Mouse (Mus musculus): ENCODE data around the gene Elavl4. TPM values are rescaled to one million over a fixed set of nuclear protein-coding genes. Genes with fewer than 3 reads are reported as not detected.

The Elavl4 gene
- total RNA-seq, 2 experiments from 2014 or later, result 0.53 TPM; not detected in 1

DNA sequence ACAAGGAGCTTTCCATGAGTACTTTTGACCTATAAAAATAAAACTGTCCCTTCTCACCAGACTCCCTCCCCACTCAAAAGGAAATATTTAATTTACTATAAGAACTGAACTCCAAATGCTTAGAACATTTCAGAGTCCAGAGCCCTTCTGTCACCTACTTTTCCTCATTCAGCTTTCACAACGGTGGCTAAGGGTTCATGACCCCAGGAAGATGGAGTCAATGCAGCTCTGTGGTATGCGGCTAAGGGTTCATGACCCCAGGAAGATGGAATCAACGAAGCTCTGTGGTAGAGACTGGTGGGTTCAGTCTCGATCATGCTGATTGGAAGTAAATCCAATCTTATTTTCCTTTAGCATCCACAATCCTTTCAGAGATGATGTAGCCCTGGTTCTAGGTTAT lies 81.7 kb downstream of the Elavl4 start:
- no peak for DNase-seq
- intact Hi-C loops (cut with DNase I), result no loop called here

GRCm38 (mm10) chr4:110266804-110267575 lies 84.7 kb downstream of the Elavl4 start:
- no peak for DNase-seq
- intact Hi-C loops (cut with DNase I), result no loop called here

DNA sequence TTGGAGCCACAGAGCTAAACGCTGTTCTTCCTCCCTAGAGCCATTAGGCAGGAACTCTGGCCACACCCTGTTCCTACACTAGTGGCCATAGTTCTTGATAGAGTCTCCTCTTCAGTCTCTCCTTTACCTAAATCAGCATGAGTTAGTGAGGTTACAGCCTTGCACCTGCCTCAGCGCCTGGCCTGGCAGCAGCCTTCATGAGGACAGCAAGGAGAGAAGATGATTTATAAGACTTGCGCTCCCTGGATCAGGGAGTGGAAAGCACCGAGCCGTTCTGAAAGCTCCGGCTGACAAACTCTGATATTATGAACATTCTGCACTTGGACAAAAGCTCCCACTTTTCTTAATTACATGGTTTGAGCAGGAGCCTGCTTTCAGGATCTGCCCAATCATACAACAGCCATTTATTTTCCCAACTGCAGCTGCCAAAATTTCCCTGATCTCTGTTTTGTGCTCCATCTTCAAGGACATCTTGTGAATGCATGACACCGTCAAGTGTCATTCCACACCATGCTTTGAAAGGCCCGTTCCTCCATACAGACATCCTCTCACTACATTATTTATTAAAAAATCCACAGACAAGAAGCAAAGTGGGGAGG lies 87.3 kb downstream of the Elavl4 start:
- intact Hi-C loops (cut with DNase I), result no loop called here
- DNase-seq, result no peak

DNA sequence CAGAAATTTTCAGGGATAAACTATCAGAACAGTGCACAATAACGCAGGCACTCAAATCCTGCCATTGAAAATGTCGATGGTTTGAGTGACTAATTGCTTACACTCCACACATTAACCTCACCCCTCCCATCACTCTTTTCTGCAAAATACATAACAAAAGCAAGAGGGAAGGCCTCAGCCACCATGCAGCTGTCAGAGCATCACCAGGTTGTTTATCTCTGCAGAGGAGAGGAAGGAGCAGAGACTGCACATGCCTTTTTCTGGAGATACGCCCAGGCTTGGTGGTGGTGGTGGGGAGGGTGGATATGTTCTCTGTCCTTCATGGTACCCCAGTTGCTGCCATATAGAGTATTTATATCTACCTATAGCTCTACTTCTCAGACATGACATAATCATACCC lies 94.3 kb downstream of the Elavl4 start:
- DNase-seq, result no peak
- intact Hi-C loops (cut with DNase I), result no loop called here

GRCm38 (mm10) chr4:110255617-110256016 lies 96.1 kb downstream of the Elavl4 start:
- intact Hi-C loops (cut with DNase I), result no loop called here
- no peak for DNase-seq

DNA sequence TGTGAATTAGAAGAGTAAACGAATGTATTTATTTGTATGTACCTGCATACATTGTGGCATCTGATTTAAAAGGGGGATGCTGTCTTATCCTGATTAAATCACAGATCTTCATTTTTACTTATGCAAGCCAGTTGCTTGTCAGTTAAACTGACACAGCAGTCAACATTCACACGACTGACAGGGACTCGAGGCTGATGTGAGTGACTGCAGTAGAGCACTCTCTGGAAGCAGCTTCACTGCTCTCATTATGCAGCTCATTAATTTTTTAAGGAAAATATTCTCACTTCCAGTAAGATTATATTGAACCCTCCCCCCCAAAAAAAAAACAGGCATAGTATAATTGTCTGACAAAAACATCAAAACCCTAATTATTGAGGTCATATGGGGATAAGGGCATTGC lies 101.7 kb downstream of the Elavl4 start:
- intact Hi-C loops (cut with DNase I), result no loop called here
- no peak for DNase-seq

DNA sequence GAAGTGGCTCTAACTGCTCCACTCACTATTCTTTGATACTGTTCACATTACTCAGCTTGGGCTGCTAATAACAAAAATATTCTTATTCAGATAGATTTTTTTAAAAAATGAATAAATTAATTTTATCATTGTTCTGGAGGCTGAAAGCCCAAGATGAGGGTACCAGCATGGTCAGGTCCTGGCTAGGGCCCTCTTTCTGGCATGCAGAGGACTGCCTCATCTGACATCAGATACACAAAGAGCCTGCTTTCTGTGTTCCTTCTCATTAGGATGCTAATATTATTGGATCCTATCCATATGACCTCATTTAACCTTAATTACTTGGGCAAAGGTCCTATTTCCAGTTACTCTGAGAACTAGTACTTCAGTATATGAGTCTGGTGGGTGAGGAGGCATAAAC lies 108.8 kb downstream of the Elavl4 start:
- no peak for DNase-seq
- intact Hi-C loops (cut with DNase I), result no loop called here

DNA sequence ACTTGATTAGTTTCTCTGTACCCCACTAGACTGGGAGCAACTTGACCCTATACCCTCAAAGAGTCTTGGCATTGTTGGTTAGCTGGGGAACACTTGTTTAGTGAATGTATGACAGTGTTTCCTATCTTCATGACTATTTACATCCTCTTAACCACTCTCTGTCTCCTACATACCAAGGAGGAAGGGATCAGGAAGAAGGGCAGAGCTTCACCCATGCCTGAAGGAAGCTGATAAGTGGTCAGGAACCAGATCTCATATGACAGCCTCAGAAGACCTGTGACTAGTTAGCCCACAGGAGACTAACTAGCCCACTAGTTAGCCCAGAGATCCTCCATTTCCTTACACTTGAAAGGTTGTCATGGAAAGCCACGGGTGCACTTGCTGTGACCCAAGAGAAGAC lies 117.2 kb downstream of the Elavl4 start:
- intact Hi-C loops (cut with DNase I), result no loop called here
- DNase-seq, result no peak

- no peak for DNase-seq
- intact Hi-C loops (cut with DNase I), result no loop called here
These were observed 119.4 kb downstream of the Elavl4 start for GRCm38 (mm10) chr4:110232327-110232726.

DNA sequence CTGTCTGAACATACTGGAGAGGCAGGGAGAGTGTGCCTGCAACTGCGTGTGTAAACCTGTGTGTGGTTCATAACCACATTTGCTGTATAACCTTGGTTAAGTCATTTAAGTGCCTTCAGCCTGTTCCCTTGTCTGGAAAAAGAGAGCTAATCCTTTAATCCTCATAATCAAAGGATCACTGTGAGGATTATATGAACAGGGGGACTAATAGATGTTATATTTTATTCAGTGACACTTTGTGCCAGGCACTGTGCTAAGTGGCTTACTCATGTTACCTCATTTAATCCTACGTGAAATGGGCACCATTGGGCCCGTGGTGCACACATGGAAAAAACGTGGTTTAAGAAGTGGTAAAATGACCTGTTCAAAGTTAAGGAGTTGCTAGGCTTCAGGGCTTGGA lies 119.9 kb downstream of the Elavl4 start:
- intact Hi-C loops (cut with DNase I), result no loop called here
- no peak for DNase-seq

DNA sequence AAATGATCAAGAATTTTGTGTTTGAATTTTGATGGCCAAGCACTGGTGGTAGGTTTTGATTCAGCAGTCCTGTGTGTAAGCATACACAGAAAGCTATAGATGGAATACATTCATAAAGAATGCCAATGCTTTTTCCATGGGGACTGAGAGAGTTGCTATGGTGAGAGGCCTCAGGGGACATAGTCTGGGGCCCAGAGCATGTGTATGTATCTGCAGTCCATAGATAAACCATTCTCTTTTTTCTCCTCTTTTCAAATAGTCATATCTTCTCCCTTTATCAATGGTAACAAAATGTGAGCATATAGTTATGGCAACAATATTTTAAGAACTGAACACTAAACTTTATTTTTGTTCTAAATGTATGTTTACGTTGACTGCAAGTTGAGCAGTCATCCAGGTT lies 122.1 kb downstream of the Elavl4 start:
- no peak for DNase-seq
- intact Hi-C loops (cut with DNase I), result no loop called here

GRCm38 (mm10) chr4:110229238-110229637 lies 122.5 kb downstream of the Elavl4 start:
- no peak for DNase-seq
- intact Hi-C loops (cut with DNase I), result no loop called here

- intact Hi-C loops (cut with DNase I), result no loop called here
These were observed 124.1 kb downstream of the Elavl4 start for GRCm38 (mm10) chr4:110227621-110228031.

GRCm38 (mm10) chr4:110225492-110225891 lies 126.2 kb downstream of the Elavl4 start:
- intact Hi-C loops (cut with DNase I), result no loop called here

More at GRCm38 (mm10) chr4:110227621-110228031, 124.1 kb downstream of the Elavl4 start:
- DNase-seq, result no peak

GRCm38 (mm10) chr4:110218819-110219218 lies 132.9 kb downstream of the Elavl4 start:
- no peak for DNase-seq
- intact Hi-C loops (cut with DNase I), result no loop called here

More at GRCm38 (mm10) chr4:110225492-110225891, 126.2 kb downstream of the Elavl4 start:
- DNase-seq, result no peak

DNA sequence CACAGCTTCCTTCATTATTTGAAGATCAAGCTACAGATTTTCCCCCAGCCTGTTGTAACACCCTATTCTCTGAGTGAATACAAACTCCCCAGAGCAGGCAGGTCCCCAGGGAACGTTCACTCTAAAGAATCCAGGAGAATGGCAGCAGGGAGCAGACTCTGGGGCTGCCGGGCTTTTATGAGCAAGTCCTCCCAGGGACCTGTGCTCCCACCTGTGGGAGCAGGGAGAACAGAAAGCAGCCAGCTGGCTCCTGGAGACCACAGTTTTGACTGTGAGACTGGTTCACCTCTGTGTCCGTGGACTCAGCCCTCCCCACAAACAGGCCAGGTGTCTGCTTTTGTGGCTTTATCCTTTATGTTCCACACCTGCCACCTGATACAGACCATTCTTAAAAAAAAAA lies 134.2 kb downstream of the Elavl4 start:
- DNase-seq, result no peak
- intact Hi-C loops (cut with DNase I), result no loop called here

DNA sequence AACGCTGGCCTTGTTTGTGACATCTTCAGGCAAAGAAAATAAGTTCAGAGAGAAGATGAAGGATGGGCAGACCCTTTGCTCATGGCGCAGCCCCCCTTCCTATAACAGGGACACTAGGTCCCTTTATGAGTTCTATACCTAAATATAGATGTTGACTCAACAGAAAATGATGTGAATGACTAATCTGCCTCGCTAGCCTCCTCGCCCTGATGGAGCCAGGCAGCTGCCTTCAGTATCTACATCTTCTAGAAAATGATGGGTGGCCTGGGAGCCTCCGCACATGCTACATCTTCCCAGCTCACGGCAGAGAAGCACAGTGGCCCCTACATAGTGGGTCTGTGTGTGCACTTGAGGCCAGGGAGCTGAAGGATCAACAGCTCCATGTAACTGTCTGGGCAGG lies 137.2 kb downstream of the Elavl4 start:
- no peak for DNase-seq
- intact Hi-C loops (cut with DNase I), result no loop called here

DNA sequence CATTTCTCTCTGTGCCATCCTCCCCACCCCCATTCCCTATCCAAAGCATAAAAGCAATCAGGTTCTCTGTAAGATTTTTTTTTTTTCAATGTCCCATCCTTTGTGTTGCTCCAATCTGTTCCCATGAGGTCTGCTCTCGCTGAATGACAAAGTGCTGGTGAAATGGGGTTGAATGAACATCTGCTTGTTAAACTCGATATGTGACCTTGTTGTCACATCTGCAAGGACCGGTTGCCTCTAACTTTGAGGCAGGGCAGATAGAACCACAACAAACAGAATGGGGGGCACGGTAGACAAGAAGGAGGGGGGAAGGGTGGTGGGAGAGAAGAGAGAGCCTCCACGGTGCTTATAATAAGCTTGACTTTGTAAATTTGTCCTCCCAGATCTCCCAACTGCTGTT lies 138.0 kb downstream of the Elavl4 start:
- DNase-seq, result no peak
- intact Hi-C loops (cut with DNase I), result no loop called here

- no peak for DNase-seq
- intact Hi-C loops (cut with DNase I), result no loop called here
These were observed 141.5 kb downstream of the Elavl4 start for GRCm38 (mm10) chr4:110210246-110210645.

DNA sequence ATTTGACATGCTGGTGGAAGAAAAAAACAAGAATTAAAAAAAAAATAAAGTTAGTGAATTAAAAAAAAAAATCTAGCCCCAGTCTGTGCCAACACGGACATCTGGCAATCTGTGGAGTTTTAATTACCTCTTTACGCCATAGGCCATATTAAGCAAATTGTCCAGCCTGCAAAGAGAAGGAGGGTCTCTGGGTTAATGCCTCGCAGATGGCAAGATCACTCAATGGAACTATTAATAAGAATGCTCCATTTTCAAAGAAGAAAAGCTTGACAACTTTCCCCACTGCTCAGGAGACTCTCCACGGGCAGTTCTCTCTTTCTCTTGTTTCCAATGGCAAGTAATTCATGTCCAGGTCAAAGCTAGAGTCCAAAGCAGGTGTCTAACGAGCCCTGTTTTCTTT lies 142.1 kb downstream of the Elavl4 start:
- DNase-seq, result no peak
- intact Hi-C loops (cut with DNase I), result no loop called here

DNA sequence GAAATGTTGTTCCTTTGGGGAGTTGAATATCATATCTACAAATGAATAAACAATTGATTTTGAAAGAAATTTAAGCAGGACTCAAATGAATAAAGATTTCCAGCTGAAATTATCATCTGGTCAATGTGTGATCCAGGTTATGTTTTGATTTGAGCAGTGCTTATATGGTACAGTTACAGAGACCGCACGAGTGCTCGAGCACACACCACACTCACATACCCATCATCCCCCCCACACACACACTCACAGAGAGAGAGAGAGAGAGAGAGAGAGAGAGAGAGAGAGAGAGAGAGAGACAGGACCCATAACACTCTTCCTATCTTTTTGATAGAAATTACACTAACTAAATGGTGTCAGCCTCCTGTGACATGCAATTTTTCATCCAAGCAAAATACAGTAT lies 150.0 kb downstream of the Elavl4 start:
- intact Hi-C loops (cut with DNase I), result no loop called here
- DNase-seq, result no peak

DNA sequence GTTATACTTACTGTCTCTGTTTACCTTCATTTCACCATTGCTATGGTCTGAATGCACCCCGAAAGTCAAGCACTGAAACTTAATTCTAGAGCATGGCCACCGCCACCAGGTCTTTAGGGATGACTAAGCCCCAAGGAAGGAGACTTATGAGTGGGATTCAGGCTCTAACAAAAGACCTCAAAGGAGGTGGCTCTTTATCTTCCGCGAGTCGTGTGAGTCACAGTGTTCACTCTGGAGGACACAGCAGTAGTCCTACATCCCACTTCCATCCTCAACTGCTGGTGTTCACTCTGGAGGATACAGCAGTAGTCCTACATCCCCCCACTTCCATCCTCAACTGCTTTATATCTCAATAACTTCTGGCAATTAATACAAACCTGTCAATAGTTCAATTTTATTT lies 151.8 kb downstream of the Elavl4 start:
- no peak for DNase-seq
- intact Hi-C loops (cut with DNase I), result no loop called here
